Mouse (Mus musculus) hindbrain, postnatal 0 days (tissue): ENCODE measurements around the gene Myo1e. TPM values are rescaled to one million over a fixed set of nuclear protein-coding genes. Genes with fewer than 3 reads are reported as not detected.

Source experiments
- ATAC-seq: fragments of 200-750 bp; cut with Nextera tagmentation; 2 replicates; pipeline ENCODE4 v1.8.0; 2017; ENCODE audit warnings: mild to moderate bottlenecking, moderate TSS enrichment, moderate library complexity
- DNase-seq: peaks from one replicate; pipeline ENCODE4 v3.0.0-alpha.2; 2015; ENCODE audit warnings: low spot score
- H3K27ac ChIP-seq: fragments of 300-500 bp; sonication (generic); 2 replicates; pipeline ENCODE4 v1.5.1; 2014; ENCODE audit warnings: mild to moderate bottlenecking
- H3K27me3 ChIP-seq: fragments of 300-500 bp; sonication (generic); 2 replicates; pipeline ENCODE4 v1.6.1; 2014; ENCODE audit warnings: low read length, mixed read lengths; ENCODE audit not compliant: insufficient read depth
- H3K36me3 ChIP-seq: fragments of 300-500 bp; sonication (generic); 2 replicates; pipeline ENCODE4 v1.6.1; 2014; ENCODE audit warnings: low read length, mixed read lengths; ENCODE audit not compliant: insufficient read depth
- H3K4me1 ChIP-seq: fragments of 300-500 bp; sonication (generic); 2 replicates; pipeline ENCODE4 v1.6.1; 2014; ENCODE audit warnings: antibody characterized with exemption, low read length, mixed read lengths; ENCODE audit not compliant: insufficient read depth
- H3K4me2 ChIP-seq: fragments of 300-500 bp; sonication (generic); 2 replicates; pipeline ENCODE4 v1.6.1; 2014; ENCODE audit warnings: low read depth, mild to moderate bottlenecking, low read length, moderate library complexity, mixed read lengths
- H3K4me3 ChIP-seq: fragments of 300-500 bp; sonication (generic); 2 replicates; pipeline ENCODE4 v1.5.1; 2014; ENCODE audit warnings: low read length
- H3K9ac ChIP-seq: fragments of 300-500 bp; sonication (generic); replicated peaks from 2 replicates; pipeline ENCODE4 v1.6.1; 2014; ENCODE audit warnings: mild to moderate bottlenecking, low read length, moderate library complexity, mixed read lengths
- H3K9me3 ChIP-seq: fragments of 300-500 bp; sonication (generic); 2 replicates; pipeline ENCODE4 v1.6.1; 2016; ENCODE audit warnings: low read length, mixed read lengths
- CTCF ChIP-seq: IDR thresholded peaks from 2 replicates; pipeline ENCODE4 v1.5.1; 2016; ENCODE audit warnings: antibody characterized with exemption, control low read depth, low read depth
- WGBS: fragments of 180-500 bp; shearing (Covaris S2); extraction: QIAGEN DNeasy Blood & Tissue Kit; methylation state at CpG from one replicate; pipeline ENCODE4 v1.1.7; 2014; 5-methylcytosine and 5-hydroxymethylcytosine counted together
- polyA plus RNA-seq: library from polyadenylated mRNA; unstranded; fragments of >200 nt; fragmentation: Nextera tagmentation; extraction: Ambion mirVana; gene quantifications from 2 replicates; pipeline ENCODE4 v1.2.1, GENCODE M21; 2015
- total RNA-seq: library from RNA; depleted of rRNA; stranded (reverse); fragments of >200 nt; gene quantifications from 2 replicates; pipeline ENCODE4 v1.2.3, GENCODE M21; 2014

The Myo1e gene
- total and polyA plus RNA-seq, 2 experiments from 2014 or later, result 5.4 to 8.9 TPM

GRCm38 (mm10) chr9:70241411-70241961 lies 34.3 kb downstream of the Myo1e start:
- no peaks in the 10 kb centered on the region for H3K36me3 ChIP-seq
- no peak overlapping the region for H3K4me2 ChIP-seq
- no peak for TF ChIP-seq CTCF
- 68% methylated on average over 8 of the region's 8 CpGs for WGBS
- H3K4me1 ChIP-seq, result no peaks in the 10 kb centered on the region
- ATAC-seq, result no peak
- no peaks in the 10 kb centered on the region for H3K9me3 ChIP-seq
- H3K27me3 ChIP-seq, result no peaks in the 10 kb centered on the region
- H3K27ac ChIP-seq, result no peak overlapping the region
- no peak overlapping the region for H3K9ac ChIP-seq
- no peak overlapping the region for H3K4me3 ChIP-seq
- no peak for DNase-seq

DNA sequence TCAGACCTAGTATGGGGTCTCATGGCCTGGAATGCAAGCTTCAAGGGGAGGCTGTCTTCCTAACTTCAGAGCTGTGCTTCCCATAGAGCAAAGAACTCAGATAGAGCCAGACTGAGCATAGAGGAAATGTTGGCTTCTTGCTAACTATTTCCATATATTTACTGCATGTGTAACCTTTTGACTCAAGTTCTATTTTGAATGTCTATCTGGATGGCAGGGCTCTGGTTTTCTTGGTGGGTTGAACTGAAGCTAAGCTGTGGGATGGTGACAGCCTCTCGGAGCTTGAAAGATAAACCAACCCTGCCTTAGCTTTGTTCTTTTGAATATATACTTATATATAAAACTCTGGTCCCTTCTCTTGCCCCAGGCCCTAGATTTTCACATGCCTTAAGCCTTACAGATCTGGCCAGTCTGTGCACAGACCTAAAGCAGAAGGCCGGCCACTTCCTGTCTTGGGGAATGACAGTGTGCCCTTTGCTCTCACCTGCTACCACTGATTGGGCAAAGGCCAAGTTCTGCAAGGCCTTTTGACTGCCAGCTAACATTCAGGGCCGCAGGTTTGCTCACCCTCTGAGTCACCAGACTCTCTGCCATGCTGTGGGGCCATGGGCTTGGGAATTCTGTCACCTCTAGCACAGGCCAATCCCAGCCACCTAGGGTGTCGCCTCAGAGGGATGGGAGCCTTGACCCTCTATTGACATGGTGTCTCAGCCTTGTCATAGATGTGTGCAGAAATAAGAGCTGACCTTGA lies 35.1 kb downstream of the Myo1e start:
- Histone ChIP-seq H3K4me1 (no peaks in the 10 kb centered on the region), H3K4me2 (no peak overlapping the region), H3K4me3 (no peak overlapping the region), H3K27ac (no peak overlapping the region; the same call in 1 of the 2 replicates), H3K36me3 (no peaks in the 10 kb centered on the region), H3K9me3 (no peaks in the 10 kb centered on the region), H3K27me3 (no peaks in the 10 kb centered on the region), H3K9ac (no peak overlapping the region)
- no peak for TF ChIP-seq CTCF
- ATAC-seq (no peak), DNase-seq (no peak)
- 83% methylated on average over 4 of the region's 4 CpGs for WGBS

DNA sequence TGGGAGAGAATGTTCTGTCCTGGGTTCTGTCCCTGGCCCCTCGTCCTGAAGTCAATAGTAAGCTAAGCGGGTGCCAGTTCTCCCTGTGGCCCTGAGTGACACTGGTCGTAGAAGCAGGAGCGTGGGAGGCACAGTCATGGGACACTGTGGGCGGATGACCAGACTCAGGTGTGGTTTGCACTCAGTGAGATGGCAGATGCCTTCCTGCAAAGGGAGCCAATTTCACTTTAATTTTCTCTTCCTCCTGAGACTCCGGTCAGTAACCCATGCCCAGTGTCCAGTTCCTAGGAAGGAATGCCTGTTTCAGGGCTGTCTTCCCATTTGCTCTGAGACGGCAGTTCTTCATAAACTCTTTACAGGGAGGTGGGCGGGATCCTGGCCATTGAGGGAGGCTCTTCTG lies 36.1 kb downstream of the Myo1e start:
- no peaks in the 10 kb centered on the region for H3K36me3 ChIP-seq
- no peaks in the 10 kb centered on the region for H3K27me3 ChIP-seq
- no peak overlapping the region for H3K27ac ChIP-seq
- no peak overlapping the region for H3K4me3 ChIP-seq
- H3K4me2 ChIP-seq, result no peak overlapping the region
- no peaks in the 10 kb centered on the region for H3K9me3 ChIP-seq
- no peaks in the 10 kb centered on the region for H3K4me1 ChIP-seq
- H3K9ac ChIP-seq, result no peak overlapping the region
- TF ChIP-seq CTCF, result no peak
- WGBS, result 75% methylated on average over 8 of the region's 8 CpGs
- ATAC-seq, result no peak
- no peak for DNase-seq

DNA sequence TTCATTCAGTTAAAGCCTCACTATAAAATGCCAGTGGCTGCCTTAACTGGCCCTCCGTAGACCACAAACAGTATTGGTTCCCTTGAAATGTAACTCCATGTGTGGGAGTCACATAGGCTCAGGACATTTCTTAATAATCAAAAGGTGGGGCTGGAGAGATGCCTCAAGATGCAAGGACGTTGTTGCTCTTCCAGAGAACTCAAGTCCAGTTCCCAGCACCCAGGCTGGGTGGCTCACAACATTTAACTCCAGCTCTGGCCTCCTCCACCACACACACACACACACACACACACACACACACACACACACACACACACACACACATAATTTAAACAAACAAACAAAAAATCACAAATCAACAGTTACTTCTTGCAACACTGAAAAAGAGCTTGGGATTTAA lies 36.6 kb downstream of the Myo1e start:
- 84% methylated on average over 2 of the region's 2 CpGs for WGBS
- no peak overlapping the region for H3K4me3 ChIP-seq
- TF ChIP-seq CTCF, result no peak
- no peak overlapping the region for H3K9ac ChIP-seq
- no peak overlapping the region for H3K4me2 ChIP-seq
- H3K9me3 ChIP-seq, result no peaks in the 10 kb centered on the region
- DNase-seq (no peak), ATAC-seq (no peak)
- H3K27ac ChIP-seq, result no peak overlapping the region
- no peaks in the 10 kb centered on the region for H3K36me3 ChIP-seq
- H3K27me3 ChIP-seq, result no peaks in the 10 kb centered on the region
- no peaks in the 10 kb centered on the region for H3K4me1 ChIP-seq

GRCm38 (mm10) chr9:70244115-70244514 lies 37.0 kb downstream of the Myo1e start:
- 79% methylated on average over 7 of the region's 7 CpGs for WGBS
- Histone ChIP-seq H3K9me3 (no peaks in the 10 kb centered on the region), H3K36me3 (no peaks in the 10 kb centered on the region), H3K4me1 (no peaks in the 10 kb centered on the region), H3K27me3 (no peaks in the 10 kb centered on the region), H3K9ac (no peak overlapping the region), H3K4me3 (no peak overlapping the region), H3K27ac (no peak overlapping the region), H3K4me2 (no peak overlapping the region)
- no peak for TF ChIP-seq CTCF
- DNase-seq, result no peak
- ATAC-seq, result no peak

- TF ChIP-seq CTCF, result no peak
These were observed 37.9 kb downstream of the Myo1e start for GRCm38 (mm10) chr9:70245040-70245439.

DNA sequence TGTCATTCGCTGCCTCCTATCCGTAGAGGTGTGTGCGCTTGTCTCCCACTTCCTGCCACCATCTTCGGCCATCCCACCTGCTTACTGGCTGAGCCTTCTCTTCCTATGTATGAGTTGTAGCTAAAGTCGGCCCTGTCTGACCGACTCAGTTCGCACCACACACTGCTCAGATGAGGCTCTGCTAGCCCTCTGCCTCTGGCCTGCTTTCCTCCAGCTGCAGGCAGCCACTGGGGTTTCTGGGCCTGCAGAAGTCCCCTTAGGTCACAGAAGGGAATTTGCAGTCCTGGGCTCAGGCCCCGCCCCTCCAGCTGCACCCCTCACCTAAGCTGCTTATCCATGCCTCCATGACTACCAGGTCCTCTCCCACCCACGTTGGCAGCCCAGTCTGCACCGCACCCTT lies 39.3 kb downstream of the Myo1e start:
- TF ChIP-seq CTCF, result no peak

More at GRCm38 (mm10) chr9:70245040-70245439, 37.9 kb downstream of the Myo1e start:
- Histone ChIP-seq H3K4me2 (no peak overlapping the region), H3K4me3 (no peak overlapping the region), H3K4me1 (no peaks in the 10 kb centered on the region), H3K27ac (no peak overlapping the region), H3K27me3 (no peaks in the 10 kb centered on the region), H3K9me3 (no peaks in the 10 kb centered on the region), H3K36me3 (no peaks in the 10 kb centered on the region), H3K9ac (no peak overlapping the region)
- WGBS, result 93% methylated on average over 9 of the region's 9 CpGs
- ATAC-seq (no peak), DNase-seq (no peak)

More for the DNA sequence above, 39.3 kb downstream of the Myo1e start:
- Histone ChIP-seq H3K27ac (no peak overlapping the region), H3K36me3 (no peaks in the 10 kb centered on the region), H3K4me2 (no peak overlapping the region), H3K4me3 (no peak overlapping the region), H3K9ac (no peak overlapping the region), H3K9me3 (no peaks in the 10 kb centered on the region), H3K27me3 (no peaks in the 10 kb centered on the region), H3K4me1 (no peaks in the 10 kb centered on the region)
- ATAC-seq (no peak), DNase-seq (no peak)
- 76% methylated on average over 10 of the region's 10 CpGs for WGBS
